In genomic region chr11:6405591-6406081, GRCm38 (mm10) we compare ENCODE assay signal across 11 mouse cellular contexts. TPM values are rescaled to one million over a fixed set of nuclear protein-coding genes. Genes with fewer than 3 reads are reported as not detected.
A peak's percentile ranks its signal among the peaks of the same experiment; 100 is the strongest.
DNase-seq lines count a peak whose midpoint lies in the region; ATAC-seq and TF ChIP-seq lines count a peak whose summit lies in the region.
"Had no signal": no experiment of that assay in that cellular context is flagged by ENCODE, and none has a peak within 500 bp of the region (broad histone marks: within the 10 kb centered on the region; RNA-seq: fewer than 3 reads in every experiment).

No protein-coding gene starts in this region.

- H3K36me3 ChIP-seq in E14TG2a.4 (ENCODE audit: insufficient read depth, low read length), result peaks cover 68% of the 10 kb centered on the region
- peaks cover 62% of the 10 kb centered on the region for H3K36me3 ChIP-seq in forebrain, embryonic 10.5 days (replicated peaks)
- peaks cover 65% of the 10 kb centered on the region for H3K36me3 ChIP-seq in hindbrain, embryonic 12.5 days
- H3K36me3 ChIP-seq in limb, embryonic 15.5 days, result peaks cover 48% of the 10 kb centered on the region

- DNase-seq in frontal cortex, postnatal 10 days (ENCODE audit: low spot score in 2 of 2), result peak; percentile 28 to 32
- DNase-seq in frontal cortex, postnatal 25 days (ENCODE audit: low spot score in 2 of 2), result no peak
- DNase-seq in forebrain, embryonic 10.5 days (ENCODE audit: extremely low spot score, low spot score), result no peak
- DNase-seq in yolk sac, embryonic 10.5 days (ENCODE audit: low spot score), result no peak

- no peak for ATAC-seq in hindbrain, embryonic 12.5 days (ENCODE audit: low FRiP score)
- peak; percentile 66 for ATAC-seq in limb, embryonic 15.5 days (ENCODE audit: insufficient number of reproducible peaks, low FRiP score, low TSS enrichment, low read depth)
- no peak for ATAC-seq in megakaryocyte-erythroid progenitor cell, adult 5-6 weeks (replicated peaks; ENCODE audit: low FRiP score, low TSS enrichment, poor library complexity, severe bottlenecking)

- peaks cover 7% of the 10 kb centered on the region; the same call in 1 of the 2 replicates for H3K9me3 ChIP-seq in E14TG2a.4 (ENCODE audit: low read length)
- H3K9me3 ChIP-seq in forebrain, embryonic 10.5 days, result no peaks in the 10 kb centered on the region
- H3K9me3 ChIP-seq in hindbrain, embryonic 12.5 days (replicated peaks), result no peaks in the 10 kb centered on the region
- H3K9me3 ChIP-seq in limb, embryonic 15.5 days, result no peaks in the 10 kb centered on the region

- TF ChIP-seq CTCF in E14TG2a.4 (conservative IDR thresholded peaks at IDR 0.05; ENCODE audit: low read length), result no peak

- 0 out of 2 replicates have a peak overlapping the region, but pooled peaks have one; percentile 33 for H3K9ac ChIP-seq in hindbrain, embryonic 12.5 days
- H3K9ac ChIP-seq in limb, embryonic 15.5 days, result 0 out of 2 replicates have a peak overlapping the region, but pooled peaks have one; percentile 26

- H3K4me3 ChIP-seq in E14TG2a.4 (replicated peaks; ENCODE audit: low read length), result peak overlapping the region; percentile 13
- no peak overlapping the region for H3K4me3 ChIP-seq in forebrain, embryonic 10.5 days
- H3K4me3 ChIP-seq in hindbrain, embryonic 12.5 days, result no peak overlapping the region
- no peak overlapping the region for H3K4me3 ChIP-seq in limb, embryonic 15.5 days
- H3K4me3 ChIP-seq: erythroblast, embryonic 14.5 days; myocyte had no signal

- WGBS in forebrain, embryonic 10.5 days, result 92% methylated on average over 4 of the region's 4 CpGs
- WGBS in hindbrain, embryonic 12.5 days, result 70% methylated on average over 4 of the region's 4 CpGs
- 25% methylated on average over 4 of the region's 4 CpGs for WGBS in limb, embryonic 15.5 days

- peak overlapping the region; percentile 44 for H3K27ac ChIP-seq in forebrain, embryonic 10.5 days
- H3K27ac ChIP-seq in hindbrain, embryonic 12.5 days, result peak overlapping the region; percentile 79
- H3K27ac ChIP-seq in limb, embryonic 15.5 days, result peak overlapping the region; percentile 94

- H3K4me2 ChIP-seq in hindbrain, embryonic 12.5 days (replicated peaks), result no peak overlapping the region
- H3K4me2 ChIP-seq in limb, embryonic 15.5 days, result no peak overlapping the region

- H3K4me1 ChIP-seq in E14TG2a.4 (replicated peaks; ENCODE audit: low read depth, low read length), result peaks cover 73% of the 10 kb centered on the region
- H3K4me1 ChIP-seq in forebrain, embryonic 10.5 days, result peaks cover 27% of the 10 kb centered on the region
- H3K4me1 ChIP-seq in hindbrain, embryonic 12.5 days, result peaks cover 21% of the 10 kb centered on the region
- peaks cover 43% of the 10 kb centered on the region for H3K4me1 ChIP-seq in limb, embryonic 15.5 days

- no peaks in the 10 kb centered on the region for H3K27me3 ChIP-seq in E14TG2a.4 (ENCODE audit: insufficient read depth, low read length)
- H3K27me3 ChIP-seq in forebrain, embryonic 10.5 days (ENCODE audit: poor library complexity, severe bottlenecking), result no peaks in the 10 kb centered on the region
- no peaks in the 10 kb centered on the region for H3K27me3 ChIP-seq in hindbrain, embryonic 12.5 days
- H3K27me3 ChIP-seq in limb, embryonic 15.5 days, result no peaks in the 10 kb centered on the region
- H3K27me3 ChIP-seq: CH12.LX had no signal

RNA-seq across cellular contexts. Expression of gene Ppia, which starts 9.6 kb away (rescaled TPM):
- polyA plus RNA-seq in forebrain, embryonic 10.5 days (2016; fragmentation: Nextera tagmentation; extraction: Ambion mirVana), result 6,009 and 6,074 TPM in 2 replicates
- 4,150 and 4,164 TPM in 2 replicates for polyA plus RNA-seq in hindbrain, embryonic 12.5 days (2016; fragmentation: Nextera tagmentation; extraction: Ambion mirVana)
- polyA plus RNA-seq in limb, embryonic 15.5 days (2015; fragmentation: Nextera tagmentation; extraction: Ambion mirVana), result 4,193 and 4,412 TPM in 2 replicates
- total RNA-seq in megakaryocyte-erythroid progenitor cell, adult 5-6 weeks (2014; fragmentation: Nextera tagmentation), result 3,823 and 4,304 TPM in 2 replicates
- total RNA-seq in megakaryocyte-erythroid progenitor cell, adult 5-6 weeks (2017), result 1,965 and 1,971 TPM in 2 replicates

RNA-seq across cellular contexts. Expression of gene Zmiz2, which starts 16.8 kb away (rescaled TPM):
- polyA plus RNA-seq in forebrain, embryonic 10.5 days (2016; fragmentation: Nextera tagmentation; extraction: Ambion mirVana), result 13.6 and 15.9 TPM in 2 replicates
- polyA plus RNA-seq in hindbrain, embryonic 12.5 days (2016; fragmentation: Nextera tagmentation; extraction: Ambion mirVana), result 21.5 and 22.4 TPM in 2 replicates
- polyA plus RNA-seq in limb, embryonic 15.5 days (2015; fragmentation: Nextera tagmentation; extraction: Ambion mirVana), result 10.0 TPM in 2 replicates
- total RNA-seq in megakaryocyte-erythroid progenitor cell, adult 5-6 weeks (2014; fragmentation: Nextera tagmentation), result 65.9 and 70.0 TPM in 2 replicates
- 5.6 and 10.4 TPM in 2 replicates for total RNA-seq in megakaryocyte-erythroid progenitor cell, adult 5-6 weeks (2017)

RNA-seq across cellular contexts. Expression of gene H2afv, which starts 38.6 kb away (rescaled TPM):
- polyA plus RNA-seq in forebrain, embryonic 10.5 days (2016; fragmentation: Nextera tagmentation; extraction: Ambion mirVana), result 844 and 848 TPM in 2 replicates
- polyA plus RNA-seq in hindbrain, embryonic 12.5 days (2016; fragmentation: Nextera tagmentation; extraction: Ambion mirVana), result 520 and 591 TPM in 2 replicates
- 402 and 435 TPM in 2 replicates for polyA plus RNA-seq in limb, embryonic 15.5 days (2015; fragmentation: Nextera tagmentation; extraction: Ambion mirVana)
- total RNA-seq in megakaryocyte-erythroid progenitor cell, adult 5-6 weeks (2014; fragmentation: Nextera tagmentation), result 144 and 178 TPM in 2 replicates
- total RNA-seq in megakaryocyte-erythroid progenitor cell, adult 5-6 weeks (2017), result 85.9 and 103 TPM in 2 replicates

Comparison
In these comparisons a context has a peak if more than half of its experiments do, and no peak if none do; other contexts are left out.
1. DNase-seq: peak in frontal cortex, postnatal 10 days (2 of 2); none in frontal cortex, postnatal 25 days (0 of 2), forebrain, embryonic 10.5 days (single experiment) and yolk sac, embryonic 10.5 days (single experiment).
2. H3K27ac ChIP-seq: peak in every context shown above with its lines; median percentile 94 in limb, embryonic 15.5 days; 79 in hindbrain, embryonic 12.5 days; 44 in forebrain, embryonic 10.5 days.